Mouse (Mus musculus): Measurements from ENCODE around the gene Rims4. TPM values are rescaled to one million over a fixed set of nuclear protein-coding genes. Genes with fewer than 3 reads are reported as not detected.
A peak's percentile ranks its signal among the peaks of the same experiment; 100 is the strongest.

Rims4 gene
- polyA plus RNA-seq, 1 experiment from 2014 or later = 0.79 TPM

- Histone ChIP-seq H3K36me3 (ENCODE audit: insufficient read depth, low read length) (no peaks in the 10 kb centered on the region), H3K9ac (replicated peaks; ENCODE audit: low read length) (no peak overlapping the region), H3K4me1 (ENCODE audit: insufficient read depth, low read length) (no peaks in the 10 kb centered on the region), H3K27me3 (ENCODE audit: insufficient read depth, low read length) (no peaks in the 10 kb centered on the region), H3K27ac (ENCODE audit: low read length) (no peak overlapping the region), H3K4me2 (replicated peaks; ENCODE audit: low read depth, low read length) (no peak overlapping the region), H3K9me3 (ENCODE audit: low read length) (no peaks in the 10 kb centered on the region), H3K4me3 (ENCODE audit: low read length) (no peak overlapping the region)
- WGBS = 79% methylated on average over 7 of the region's 7 CpGs
- ATAC-seq (ENCODE audit: low FRiP score, low TSS enrichment) = no peak
Observed at GRCm38 (mm10) chr2:163875484-163875883, 43.0 kb downstream of the Rims4 start.

GRCm38 (mm10) chr2:163874877-163875276 is 43.6 kb downstream of the Rims4 start:
- no peaks in the 10 kb centered on the region for H3K4me1 ChIP-seq (ENCODE audit: insufficient read depth, low read length)
- no peak overlapping the region for H3K27ac ChIP-seq (ENCODE audit: low read length)
- H3K36me3 ChIP-seq (ENCODE audit: insufficient read depth, low read length) = no peaks in the 10 kb centered on the region
- no peak overlapping the region for H3K9ac ChIP-seq (replicated peaks; ENCODE audit: low read length)
- no peak overlapping the region for H3K4me2 ChIP-seq (replicated peaks; ENCODE audit: low read depth, low read length)
- no peak for ATAC-seq (ENCODE audit: low FRiP score, low TSS enrichment)
- no peak overlapping the region for H3K4me3 ChIP-seq (ENCODE audit: low read length)
- H3K27me3 ChIP-seq (ENCODE audit: insufficient read depth, low read length) = no peaks in the 10 kb centered on the region
- no peaks in the 10 kb centered on the region for H3K9me3 ChIP-seq (ENCODE audit: low read length)
- WGBS = 32% methylated on average over 5 of the region's 5 CpGs

DNA sequence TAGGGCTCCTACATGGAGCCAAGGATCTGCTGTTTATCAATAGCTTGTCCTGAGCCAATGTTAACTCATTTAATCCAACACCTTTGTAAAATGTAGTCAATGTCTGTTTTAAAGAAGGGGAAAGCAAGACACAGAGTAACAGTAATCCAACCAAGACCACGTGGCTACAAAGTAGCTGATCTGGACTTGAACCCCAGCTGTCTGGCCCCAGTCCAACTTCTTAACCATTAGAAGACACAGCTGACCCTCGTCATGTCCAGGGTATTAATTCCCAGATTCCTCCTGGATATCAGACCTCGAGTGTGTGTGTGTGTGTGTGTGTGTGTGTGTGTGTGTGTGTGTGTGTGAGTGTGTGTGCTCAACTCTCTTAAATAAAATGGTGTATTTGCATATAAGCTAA is 46.6 kb downstream of the Rims4 start:
- Histone ChIP-seq H3K9me3 (ENCODE audit: low read length) (no peaks in the 10 kb centered on the region), H3K36me3 (ENCODE audit: insufficient read depth, low read length) (no peaks in the 10 kb centered on the region)
- ATAC-seq (ENCODE audit: low FRiP score, low TSS enrichment) = no peak

DNA sequence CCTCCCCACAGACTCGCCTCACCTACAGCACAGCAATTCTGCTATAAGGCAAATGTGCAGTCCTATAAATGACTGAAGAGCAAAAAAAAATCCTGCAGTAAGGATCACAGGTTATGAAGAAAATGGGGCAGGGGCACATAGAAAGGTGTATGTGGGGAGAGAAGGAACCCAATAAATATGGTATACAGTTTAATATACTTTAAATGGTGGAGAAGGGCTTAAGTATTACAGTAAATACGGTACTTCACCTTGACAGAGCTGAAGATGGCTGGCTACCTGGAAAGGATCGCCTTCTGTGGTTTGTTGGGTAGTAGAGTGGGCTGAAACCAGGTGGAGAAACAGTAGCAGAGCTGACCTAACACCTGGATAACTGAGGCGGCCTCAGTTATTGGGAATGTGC is 47.2 kb downstream of the Rims4 start:
- no peak overlapping the region for H3K27ac ChIP-seq (ENCODE audit: low read length)
- H3K27me3 ChIP-seq (ENCODE audit: insufficient read depth, low read length) = no peaks in the 10 kb centered on the region
- H3K9ac ChIP-seq (replicated peaks; ENCODE audit: low read length) = no peak overlapping the region
- 83% methylated on average over 4 of the region's 4 CpGs for WGBS
- no peak overlapping the region for H3K4me3 ChIP-seq (ENCODE audit: low read length)
- ATAC-seq (ENCODE audit: low FRiP score, low TSS enrichment) = no peak
- no peaks in the 10 kb centered on the region for H3K4me1 ChIP-seq (ENCODE audit: insufficient read depth, low read length)
- no peaks in the 10 kb centered on the region for H3K9me3 ChIP-seq (ENCODE audit: low read length)
- H3K4me2 ChIP-seq (replicated peaks; ENCODE audit: low read depth, low read length) = no peak overlapping the region
- no peaks in the 10 kb centered on the region for H3K36me3 ChIP-seq (ENCODE audit: insufficient read depth, low read length)

More for the DNA sequence above, 46.6 kb downstream of the Rims4 start:
- 38% methylated on average over 3 of the region's 3 CpGs for WGBS
- Histone ChIP-seq H3K9ac (replicated peaks; ENCODE audit: low read length) (no peak overlapping the region), H3K4me1 (ENCODE audit: insufficient read depth, low read length) (no peaks in the 10 kb centered on the region), H3K27ac (ENCODE audit: low read length) (no peak overlapping the region), H3K4me3 (ENCODE audit: low read length) (no peak overlapping the region), H3K4me2 (replicated peaks; ENCODE audit: low read depth, low read length) (no peak overlapping the region), H3K27me3 (ENCODE audit: insufficient read depth, low read length) (no peaks in the 10 kb centered on the region)

DNA sequence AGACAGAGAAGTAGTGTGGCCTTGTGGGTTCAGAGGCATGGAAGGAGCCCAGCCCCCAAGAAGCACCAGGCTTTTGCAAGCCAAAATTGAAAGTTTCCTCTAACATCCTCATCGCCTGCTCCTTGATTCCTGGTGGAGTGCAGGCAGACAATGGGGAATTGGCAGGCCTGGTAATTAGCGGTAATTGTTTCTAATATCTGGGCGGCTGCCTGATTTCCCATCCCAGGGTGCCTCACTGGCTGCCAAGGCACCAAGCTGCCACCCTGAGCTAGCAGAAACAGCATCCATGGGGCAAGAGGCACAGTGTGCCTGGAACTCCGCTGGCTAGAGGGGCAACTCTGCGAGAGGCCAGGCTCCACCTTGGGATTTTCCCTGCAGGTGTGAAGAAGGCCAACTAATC is 48.7 kb downstream of the Rims4 start:
- Histone ChIP-seq H3K4me1 (ENCODE audit: insufficient read depth, low read length) (no peaks in the 10 kb centered on the region), H3K27me3 (ENCODE audit: insufficient read depth, low read length) (no peaks in the 10 kb centered on the region), H3K9ac (replicated peaks; ENCODE audit: low read length) (no peak overlapping the region), H3K27ac (ENCODE audit: low read length) (no peak overlapping the region), H3K4me2 (replicated peaks; ENCODE audit: low read depth, low read length) (no peak overlapping the region), H3K4me3 (ENCODE audit: low read length) (no peak overlapping the region), H3K36me3 (ENCODE audit: insufficient read depth, low read length) (no peaks in the 10 kb centered on the region), H3K9me3 (ENCODE audit: low read length) (no peaks in the 10 kb centered on the region)
- no peak for ATAC-seq (ENCODE audit: low FRiP score, low TSS enrichment)
- 51% methylated on average over 5 of the region's 5 CpGs for WGBS

DNA sequence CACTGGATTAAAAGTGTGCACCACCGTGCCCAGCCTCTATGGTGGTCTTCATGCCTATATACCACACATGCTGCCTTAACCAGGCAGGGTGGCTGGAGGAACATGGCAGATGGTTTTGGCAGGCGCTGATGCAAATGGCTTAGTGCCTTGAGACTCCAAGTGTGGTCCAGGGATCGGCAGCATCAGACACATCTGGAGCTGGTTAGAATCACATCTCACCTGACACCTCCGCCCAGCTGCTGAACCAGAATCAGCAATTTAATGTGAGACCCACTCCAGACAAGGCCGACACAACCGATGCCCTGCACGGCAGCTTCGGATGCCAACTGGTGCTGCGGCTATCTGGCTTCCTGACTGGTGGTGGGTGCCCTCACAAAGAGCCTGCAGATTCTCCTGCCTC is 52.4 kb downstream of the Rims4 start:
- ATAC-seq (ENCODE audit: low FRiP score, low TSS enrichment) = no peak
- no peak overlapping the region for H3K27ac ChIP-seq (ENCODE audit: low read length)
- H3K9me3 ChIP-seq (ENCODE audit: low read length) = no peaks in the 10 kb centered on the region
- no peaks in the 10 kb centered on the region for H3K27me3 ChIP-seq (ENCODE audit: insufficient read depth, low read length)
- no peak overlapping the region for H3K4me2 ChIP-seq (replicated peaks; ENCODE audit: low read depth, low read length)
- 82% methylated on average over 9 of the region's 9 CpGs for WGBS
- H3K4me1 ChIP-seq (ENCODE audit: insufficient read depth, low read length) = no peaks in the 10 kb centered on the region
- H3K9ac ChIP-seq (replicated peaks; ENCODE audit: low read length) = no peak overlapping the region
- H3K4me3 ChIP-seq (ENCODE audit: low read length) = no peak overlapping the region
- H3K36me3 ChIP-seq (ENCODE audit: insufficient read depth, low read length) = no peaks in the 10 kb centered on the region

DNA sequence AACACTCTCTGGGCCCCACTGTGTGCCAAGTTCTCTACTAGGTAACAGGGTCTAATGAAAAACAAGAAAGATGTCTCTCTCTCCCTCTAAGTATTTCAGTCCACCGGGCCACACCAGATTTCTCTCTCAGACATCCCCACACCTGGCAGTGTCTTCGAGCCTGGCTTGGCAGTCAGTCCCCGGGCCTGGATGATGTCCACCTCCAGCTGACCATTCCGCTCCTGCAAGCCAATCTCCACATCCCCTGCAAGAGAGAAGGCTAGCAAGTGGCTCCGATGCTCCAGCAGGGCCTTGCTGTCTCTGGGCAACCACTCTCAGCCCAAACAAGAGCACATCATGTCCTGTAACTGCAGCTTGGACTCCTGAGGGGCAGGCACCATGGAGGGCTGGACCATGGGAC is 53.2 kb downstream of the Rims4 start:
- H3K36me3 ChIP-seq (ENCODE audit: insufficient read depth, low read length) = no peaks in the 10 kb centered on the region
- ATAC-seq (ENCODE audit: low FRiP score, low TSS enrichment) = no peak
- WGBS = 96% methylated on average over 5 of the region's 5 CpGs
- no peak overlapping the region for H3K27ac ChIP-seq (ENCODE audit: low read length)
- no peaks in the 10 kb centered on the region for H3K9me3 ChIP-seq (ENCODE audit: low read length)
- H3K27me3 ChIP-seq (ENCODE audit: insufficient read depth, low read length) = no peaks in the 10 kb centered on the region
- no peak overlapping the region for H3K4me3 ChIP-seq (ENCODE audit: low read length)
- no peak overlapping the region for H3K4me2 ChIP-seq (replicated peaks; ENCODE audit: low read depth, low read length)
- no peaks in the 10 kb centered on the region for H3K4me1 ChIP-seq (ENCODE audit: insufficient read depth, low read length)
- no peak overlapping the region for H3K9ac ChIP-seq (replicated peaks; ENCODE audit: low read length)

DNA sequence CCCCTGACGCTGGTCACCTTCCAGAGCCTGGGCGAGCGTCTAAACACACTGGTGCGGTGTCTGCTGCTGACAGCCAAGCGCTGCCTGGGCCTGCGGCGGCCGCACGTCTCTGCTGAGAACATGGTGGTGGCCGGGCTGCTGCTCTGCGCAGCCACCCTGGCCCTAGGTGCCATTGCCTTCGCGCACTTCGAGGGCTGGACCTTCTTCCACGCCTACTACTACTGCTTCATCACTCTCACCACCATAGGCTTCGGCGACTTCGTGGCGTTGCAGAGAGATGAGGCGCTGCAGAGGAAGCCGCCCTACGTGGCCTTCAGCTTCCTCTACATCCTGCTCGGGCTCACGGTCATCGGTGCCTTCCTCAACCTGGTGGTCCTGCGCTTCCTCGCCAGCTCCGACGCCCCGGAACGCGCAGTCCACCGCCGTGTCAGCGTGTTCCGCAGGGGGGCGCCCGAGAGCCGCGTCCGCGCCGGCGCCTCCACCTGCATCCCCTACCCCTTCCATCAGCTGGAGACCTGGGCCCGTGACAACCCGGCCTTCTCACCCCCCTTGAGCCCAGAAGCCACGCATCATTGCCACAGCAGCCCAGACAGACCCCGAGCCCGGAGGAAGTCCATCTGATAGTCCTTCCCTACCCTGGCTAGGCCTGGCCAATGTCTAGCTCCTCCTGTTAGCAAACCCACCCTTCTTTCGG is 60.1 kb downstream of the Rims4 start:
- no peak overlapping the region for H3K9ac ChIP-seq (replicated peaks; ENCODE audit: low read length)
- no peaks in the 10 kb centered on the region for H3K36me3 ChIP-seq (ENCODE audit: insufficient read depth, low read length)
- H3K9me3 ChIP-seq (ENCODE audit: low read length) = no peaks in the 10 kb centered on the region
- H3K27ac ChIP-seq (ENCODE audit: low read length) = no peak overlapping the region
- peak; percentile 70 for ATAC-seq (ENCODE audit: low FRiP score, low TSS enrichment)
- no peak overlapping the region for H3K4me3 ChIP-seq (ENCODE audit: low read length)
- H3K27me3 ChIP-seq (ENCODE audit: insufficient read depth, low read length) = peaks cover 52% of the 10 kb centered on the region
- 0 out of 2 replicates have a peak, but pooled peaks cover 4% of the 10 kb centered on the region for H3K4me1 ChIP-seq (ENCODE audit: insufficient read depth, low read length)
- peak overlapping the region; percentile 40 for H3K4me2 ChIP-seq (replicated peaks; ENCODE audit: low read depth, low read length)
- 11% methylated on average over 50 of the region's 50 CpGs for WGBS

DNA sequence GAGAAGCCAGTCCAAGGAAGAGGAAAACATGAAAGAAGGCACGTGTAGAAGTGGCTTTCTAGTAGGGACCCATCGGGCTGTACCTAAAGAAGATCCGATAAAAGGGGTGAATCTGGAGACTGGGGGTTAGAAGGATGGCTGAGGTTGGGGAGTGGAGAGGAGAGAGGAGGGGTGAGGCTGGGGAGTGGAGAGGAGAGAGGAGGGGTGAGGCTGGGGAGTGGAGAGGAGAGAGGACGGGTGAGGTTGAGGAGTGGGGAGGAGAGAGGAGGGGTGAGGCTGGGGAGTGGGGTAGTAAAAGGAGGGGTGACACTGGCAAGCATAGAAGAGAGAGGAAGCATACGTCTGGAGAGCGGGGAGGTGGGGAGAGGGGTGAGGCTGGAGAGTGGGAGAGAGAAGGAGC is 61.2 kb downstream of the Rims4 start:
- 86% methylated on average over 6 of the region's 6 CpGs for WGBS
- Histone ChIP-seq H3K4me1 (ENCODE audit: insufficient read depth, low read length) (0 out of 2 replicates have a peak, but pooled peaks cover 4% of the 10 kb centered on the region), H3K4me3 (ENCODE audit: low read length) (no peak overlapping the region), H3K27me3 (ENCODE audit: insufficient read depth, low read length) (peaks cover 61% of the 10 kb centered on the region), H3K4me2 (replicated peaks; ENCODE audit: low read depth, low read length) (no peak overlapping the region), H3K9me3 (ENCODE audit: low read length) (no peaks in the 10 kb centered on the region), H3K27ac (ENCODE audit: low read length) (no peak overlapping the region), H3K36me3 (ENCODE audit: insufficient read depth, low read length) (no peaks in the 10 kb centered on the region), H3K9ac (replicated peaks; ENCODE audit: low read length) (no peak overlapping the region)
- ATAC-seq (ENCODE audit: low FRiP score, low TSS enrichment) = 0 out of 2 replicates have a peak, but pooled peaks have one; percentile 37

DNA sequence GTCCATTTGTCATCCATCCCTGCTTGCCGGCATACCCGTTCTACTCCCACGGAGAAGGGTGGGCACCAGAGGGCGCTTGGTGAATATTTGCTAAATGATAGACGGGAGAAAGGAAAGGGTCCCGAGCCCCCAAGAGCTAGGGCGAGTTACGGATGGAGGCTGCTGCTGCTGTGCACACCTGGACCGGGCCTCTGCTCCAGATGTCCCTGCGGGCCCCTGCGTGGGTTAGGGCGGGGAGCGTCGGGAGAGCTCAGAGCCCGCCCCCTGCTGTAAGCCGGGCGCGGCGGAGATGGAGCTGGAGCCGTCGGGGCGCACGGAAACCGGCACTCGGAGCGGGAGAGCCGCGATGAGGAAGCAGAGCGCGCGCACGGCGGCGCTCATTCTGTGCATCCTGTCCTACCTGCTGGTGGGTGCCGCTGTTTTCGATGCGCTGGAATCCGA is 65.0 kb downstream of the Rims4 start, which contains the start of gene Kcnk15:
Kcnk15 (plus strand) TSS at position 191 of the 441 bp plus-strand sequence.
- no peak for ATAC-seq (ENCODE audit: low FRiP score, low TSS enrichment)
- Histone ChIP-seq H3K4me1 (ENCODE audit: insufficient read depth, low read length) (0 out of 2 replicates have a peak, but pooled peaks cover 4% of the 10 kb centered on the region), H3K27ac (ENCODE audit: low read length) (no peak within 1 kb of the TSS), H3K9ac (replicated peaks; ENCODE audit: low read length) (no peak within 1 kb of the TSS), H3K36me3 (ENCODE audit: insufficient read depth, low read length) (no peaks in the 10 kb centered on the region), H3K4me2 (replicated peaks; ENCODE audit: low read depth, low read length) (peak within 1 kb of the TSS; percentile 34), H3K9me3 (ENCODE audit: low read length) (no peaks in the 10 kb centered on the region), H3K4me3 (ENCODE audit: low read length) (peak within 1 kb of the TSS; percentile 25), H3K27me3 (ENCODE audit: insufficient read depth, low read length) (peaks cover 80% of the 10 kb centered on the region)
- WGBS = 1% methylated on average over 37 of the region's 38 CpGs
